ENCODE assay signal across 9 mouse cellular contexts in genomic region chr2:27899894-27900293, GRCm38 (mm10). TPM values are rescaled to one million over a fixed set of nuclear protein-coding genes. Genes with fewer than 3 reads are reported as not detected.
A peak's percentile ranks its signal among the peaks of the same experiment; 100 is the strongest.
DNase-seq lines count a peak whose midpoint lies in the region; TF ChIP-seq lines count a peak whose summit lies in the region.
"Had no signal": no experiment of that assay in that cellular context is flagged by ENCODE, and none has a peak within 500 bp of the region (broad histone marks: within the 10 kb centered on the region; RNA-seq: fewer than 3 reads in every experiment).

No protein-coding gene starts in this region.

- TF ChIP-seq CTCF in cerebellum, adult 2 months (IDR thresholded peaks at IDR 0.05; ENCODE audit: borderline replicate concordance, insufficient read depth, low read depth, low read length) = peak; percentile 60

- no peak overlapping the region for H3K4me3 ChIP-seq in cerebellum, adult 2 months (replicated peaks; ENCODE audit: insufficient read depth, low read depth, low read length)
- H3K4me3 ChIP-seq: stomach, embryonic 15.5 days had no signal

- H3K27ac ChIP-seq in cerebellum, adult 2 months (ENCODE audit: insufficient read depth, low read length) = no peak overlapping the region

- intact Hi-C loops in left cerebral cortex, postnatal 4 days (cut with DNase I) = no loop called here
- intact Hi-C loops in left cerebral cortex, postnatal 10 days (cut with DNase I) = no loop called here

- no peaks in the 10 kb centered on the region for H3K27me3 ChIP-seq in cerebellum, adult 2 months (ENCODE audit: control insufficient read depth, insufficient read depth, low read length)
- H3K27me3 ChIP-seq: stomach, embryonic 15.5 days had no signal

- DNase-seq in cerebellum, adult 2 months = peak in 1 of 2 experiments; percentile 29
- DNase-seq in cerebellum, adult 11 months = no peak
- DNase-seq in left cerebral cortex, postnatal 4 days = peak; percentile 27
- no peak for DNase-seq in left cerebral cortex, postnatal 10 days (ENCODE audit: extremely low spot score in 1 of 2, low spot score in 2 of 2)
- peak; percentile 61 for DNase-seq in c-Kit-negative CD71-positive TER-119-positive erythroid progenitor cells, embryonic 14.5 days (ENCODE audit: low read depth, low spot score)
- peak; percentile 39 for DNase-seq in kidney, postnatal 14 days
- DNase-seq in natural killer cell, adult 2 months (ENCODE audit: low spot score in 2 of 2) = peak; percentile 8 to 30
- DNase-seq in right cerebral cortex, postnatal 36 days (ENCODE audit: low spot score in 2 of 2) = no peak

- no peaks in the 10 kb centered on the region; the same call in 1 of the 2 replicates for H3K4me1 ChIP-seq in cerebellum, adult 2 months (ENCODE audit: control insufficient read depth, insufficient read depth, low read length)

- TF ChIP-seq POLR2A in cerebellum, adult 2 months (IDR thresholded peaks at IDR 0.05; ENCODE audit: borderline replicate concordance, insufficient read depth, low read length) = no peak

- WGBS in cerebellum, adult 2 months = 73% methylated on average over 3 of the region's 3 CpGs

RNA-seq across cellular contexts. Expression of gene Col5a1, which starts 13.7 kb away (rescaled TPM):
- 12.9 and 15.3 TPM in 2 replicates for polyA plus RNA-seq in cerebellum, adult 2 months (2012; rRNA removed)
- total RNA-seq in left cerebral cortex, postnatal 4 days (2021) = 10 to 100 TPM; 11.1 to 12.4 TPM
- total RNA-seq in left cerebral cortex, postnatal 10 days (2021) = 10 to 100 TPM; 10.4 to 13.1 TPM

Comparison
In these comparisons a context has a peak if more than half of its experiments do, and no peak if none do; other contexts are left out.
1. DNase-seq: peak in left cerebral cortex, postnatal 4 days (single experiment), c-Kit-negative CD71-positive TER-119-positive erythroid progenitor cells, embryonic 14.5 days (single experiment), kidney, postnatal 14 days (single experiment) and natural killer cell, adult 2 months (2 of 2); none in cerebellum, adult 11 months (single experiment), left cerebral cortex, postnatal 10 days (0 of 2) and right cerebral cortex, postnatal 36 days (0 of 2).